ENCODE assay signal across 15 mouse cellular contexts in genomic region chr7:142830969-142831673, GRCm38 (mm10).
A peak's percentile ranks its signal among the peaks of the same experiment; 100 is the strongest.
DNase-seq lines count a peak whose midpoint lies in the region; ATAC-seq and TF ChIP-seq lines count a peak whose summit lies in the region.
"Had no signal": no experiment of that assay in that cellular context is flagged by ENCODE, and none has a peak within 500 bp of the region (broad histone marks: within the 10 kb centered on the region; RNA-seq: fewer than 3 reads in every experiment).

No protein-coding gene starts in this region.

- no peak for TF ChIP-seq POLR2A in brain, embryonic 14.5 days (IDR thresholded peaks at IDR 0.05; ENCODE audit: borderline replicate concordance, extremely low read depth, insufficient read depth, insufficient read length, poor library complexity, severe bottlenecking)

- H3K9ac ChIP-seq in forebrain, embryonic 12.5 days = no peak overlapping the region
- H3K9ac ChIP-seq in forebrain, embryonic 11.5 days (ENCODE audit: low read length) = no peak overlapping the region
- H3K9ac ChIP-seq: kidney, embryonic 15.5 days; liver, embryonic 14.5 days had no signal

- no peak overlapping the region for H3K4me3 ChIP-seq in forebrain, embryonic 12.5 days (replicated peaks)
- no peak overlapping the region for H3K4me3 ChIP-seq in forebrain, embryonic 11.5 days (ENCODE audit: low read depth, low read length)
- H3K4me3 ChIP-seq: kidney, embryonic 15.5 days had no signal

- H3K4me1 ChIP-seq in forebrain, embryonic 12.5 days = peaks cover 6% of the 10 kb centered on the region; the same call in 1 of the 2 replicates
- H3K4me1 ChIP-seq in forebrain, embryonic 11.5 days (replicated peaks; ENCODE audit: control insufficient read depth, insufficient read depth, low read length) = no peaks in the 10 kb centered on the region

- WGBS in forebrain, embryonic 12.5 days = 4% methylated on average over 2 of the region's 2 CpGs
- 10% methylated on average over 2 of the region's 2 CpGs for WGBS in forebrain, embryonic 11.5 days

- no peaks in the 10 kb centered on the region for H3K9me3 ChIP-seq in forebrain, embryonic 12.5 days
- no peaks in the 10 kb centered on the region for H3K9me3 ChIP-seq in forebrain, embryonic 11.5 days (ENCODE audit: control insufficient read depth, low read length)
- H3K9me3 ChIP-seq: kidney, embryonic 15.5 days had no signal

- no peaks in the 10 kb centered on the region for H3K36me3 ChIP-seq in forebrain, embryonic 12.5 days (replicated peaks)
- H3K36me3 ChIP-seq in forebrain, embryonic 11.5 days (ENCODE audit: control insufficient read depth, insufficient read depth, low read length) = no peaks in the 10 kb centered on the region
- H3K36me3 ChIP-seq: kidney, embryonic 15.5 days had no signal

- ATAC-seq in forebrain, embryonic 12.5 days (ENCODE audit: low FRiP score) = no peak
- no peak for ATAC-seq in forebrain, embryonic 11.5 days (replicated peaks; ENCODE audit: low FRiP score)
- ATAC-seq: intestine, embryonic 16.5 days had no signal

- no peak overlapping the region for H3K4me2 ChIP-seq in forebrain, embryonic 12.5 days
- H3K4me2 ChIP-seq in forebrain, embryonic 11.5 days (ENCODE audit: low read depth, low read length, severe bottlenecking) = no peak overlapping the region
- H3K4me2 ChIP-seq: kidney, embryonic 15.5 days had no signal

- DNase-seq in forebrain, embryonic 11.5 days (ENCODE audit: low spot score) = no peak
- DNase-seq in brain, embryonic 14.5 days (ENCODE audit: low read depth) = peak; percentile 29
- peak; percentile 33 for DNase-seq in embryo, embryonic 9.5 days (ENCODE audit: extremely low spot score)
- DNase-seq in mesoderm, embryonic 11.5 days (ENCODE audit: low read depth, low spot score) = peak; percentile 9
- DNase-seq in T-cell, adult 2 months (ENCODE audit: low spot score) = no peak
- no peak for DNase-seq in urinary bladder, adult 18-20 months (ENCODE audit: low spot score in 2 of 2)
- DNase-seq: adrenal gland, postnatal 14 days; cerebellum, adult 18-20 months; gastrocnemius, postnatal 14 days; lung, postnatal 14 days; thymus, postnatal 14 days had no signal

- no peaks in the 10 kb centered on the region for H3K27me3 ChIP-seq in forebrain, embryonic 12.5 days
- no peaks in the 10 kb centered on the region for H3K27me3 ChIP-seq in forebrain, embryonic 11.5 days (ENCODE audit: control insufficient read depth, insufficient read depth, low read length)
- H3K27me3 ChIP-seq: kidney, embryonic 15.5 days had no signal

- TF ChIP-seq CTCF in brain, embryonic 14.5 days (IDR thresholded peaks at IDR 0.05; ENCODE audit: borderline replicate concordance, extremely low read depth, insufficient read depth, insufficient read length) = no peak

- H3K27ac ChIP-seq in forebrain, embryonic 12.5 days = 0 out of 2 replicates have a peak overlapping the region, but pooled peaks have one; percentile 53
- no peak overlapping the region for H3K27ac ChIP-seq in forebrain, embryonic 11.5 days (ENCODE audit: low read depth, low read length)
- H3K27ac ChIP-seq: kidney, embryonic 15.5 days; liver, embryonic 14.5 days had no signal

Comparison
In these comparisons a context has a peak if more than half of its experiments do, and no peak if none do; other contexts are left out.
1. DNase-seq: peak in brain, embryonic 14.5 days (single experiment), embryo, embryonic 9.5 days (single experiment) and mesoderm, embryonic 11.5 days (single experiment); none in forebrain, embryonic 11.5 days (single experiment), T-cell, adult 2 months (single experiment) and urinary bladder, adult 18-20 months (0 of 2).